Mouse (Mus musculus) ES-E14 (cell line): ENCODE measurements around the gene Bicral. TPM values are rescaled to one million over a fixed set of nuclear protein-coding genes. Genes with fewer than 3 reads are reported as not detected.

Experiments
- DNase-seq: peaks from one replicate; pipeline ENCODE4 v3.0.0-alpha.2; 2013; ENCODE audit warnings: low read depth, low spot score
- H3K27ac ChIP-seq: 2 replicates; pipeline ENCODE4 v1.5.1; 2012; ENCODE audit warnings: low read depth, mild to moderate bottlenecking, low read length, moderate library complexity, mixed read lengths; ENCODE audit not compliant: poor library complexity, insufficient read depth, severe bottlenecking
- H3K36me3 ChIP-seq: 2 replicates; pipeline ENCODE4 v1.6.1; 2012; ENCODE audit warnings: mild to moderate bottlenecking, low read length, moderate library complexity, mixed read lengths; ENCODE audit not compliant: control insufficient read depth, poor library complexity, insufficient read depth, severe bottlenecking
- H3K4me1 ChIP-seq, 2 experiments: fragments of 150-350 bp in 1 of 2; sonication (generic) in 1 of 2; 2 replicates each; pipeline ENCODE4 v1.6.1; 2012; ENCODE audit warnings: low read length in 2 of 2, mild to moderate bottlenecking in 1 of 2, mixed read lengths in 1 of 2; ENCODE audit not compliant: control insufficient read depth in 2 of 2, insufficient read depth in 2 of 2, poor library complexity in 1 of 2
- H3K4me3 ChIP-seq, 2 experiments: fragments of 150-350 bp in 1 of 2; sonication (generic) in 1 of 2; 2 replicates each; pipeline ENCODE4 v1.5.1; 2012; ENCODE audit warnings: low read length in 2 of 2, low read depth in 1 of 2, mild to moderate bottlenecking in 1 of 2, mixed read lengths in 1 of 2; ENCODE audit not compliant: insufficient read depth in 1 of 2, poor library complexity in 1 of 2, severe bottlenecking in 1 of 2
- H3K9ac ChIP-seq: 2 replicates; pipeline ENCODE4 v1.6.1; 2012; ENCODE audit warnings: low read depth, mild to moderate bottlenecking, low read length, mixed read lengths; ENCODE audit not compliant: poor library complexity, insufficient read depth, severe bottlenecking
- H3K9me3 ChIP-seq: fragments of 150-350 bp; sonication (generic); 2 replicates; pipeline ENCODE4 v1.6.1; 2012; ENCODE audit warnings: low read depth, mild to moderate bottlenecking, low read length; ENCODE audit not compliant: control insufficient read depth, insufficient read depth
- CHD2 ChIP-seq: IDR thresholded peaks from 2 replicates; pipeline ENCODE4 v1.6.1; 2014; ENCODE audit warnings: mild to moderate bottlenecking, low read depth, low read length, inconsistent platforms
- HCFC1 ChIP-seq: IDR thresholded peaks from 2 replicates; pipeline ENCODE4 v1.6.1; 2012; ENCODE audit warnings: low read length, inconsistent platforms, borderline replicate concordance; ENCODE audit not compliant: insufficient read depth
- MAFK ChIP-seq: IDR thresholded peaks from 2 replicates; pipeline ENCODE4 v1.6.1; 2014; ENCODE audit warnings: mild to moderate bottlenecking, low read depth, low read length, inconsistent platforms; ENCODE audit not compliant: insufficient read depth
- ZC3H11A ChIP-seq: IDR thresholded peaks from 2 replicates; pipeline ENCODE4 v1.6.1; 2012; ENCODE audit warnings: low read depth, mild to moderate bottlenecking, inconsistent platforms, low read length, borderline replicate concordance
- ZNF384 ChIP-seq: IDR thresholded peaks from 2 replicates; pipeline ENCODE4 v1.6.1; 2012; ENCODE audit warnings: low read depth, low read length, inconsistent platforms
- in situ Hi-C, 2 experiments: fragments of 600-800 bp; cut with MboI; formaldehyde crosslinking; loops; one replicate each; pipeline ENCODE4 v1.15.1; 2025; ENCODE audit warnings: low sequenced_read_pairs in 2 of 2, inconsistent platforms in 1 of 2; ENCODE audit not compliant: unreplicated experiment in 2 of 2
- total RNA-seq: library from RNA; depleted of rRNA; stranded (reverse); fragments of 300-350 nt; gene quantifications from 2 replicates; pipeline ENCODE4 v1.2.3, GENCODE M21; 2012; rRNA removed

Bicral gene
- total RNA-seq, 1 experiment = 20.2 TPM

GRCm38 (mm10) chr17:46750580-46750979 is 107.7 kb downstream of the Bicral start:
- Histone ChIP-seq H3K4me3 (peak overlapping the region; percentile 76 to 91; a peak in 3 of 4 replicates), H3K27ac (no peak overlapping the region), H3K9ac (peak overlapping the region; percentile 87; the same call in 1 of the 2 replicates), H3K36me3 (peaks cover 3% of the 10 kb centered on the region; the same call in 1 of the 2 replicates), H3K4me1 (peaks cover 0 to 3% of the 10 kb centered on the region in 2 experiments; a peak in 1 of 4 replicates), H3K9me3 (no peaks in the 10 kb centered on the region)
- TF ChIP-seq HCFC1 = no peak
- TF ChIP-seq MAFK = no peak
- TF ChIP-seq ZNF384 = no peak
- no peak for TF ChIP-seq CHD2
- TF ChIP-seq ZC3H11A = no peak
- in situ Hi-C loops = no loop called here
- DNase-seq = no peak

- Histone ChIP-seq H3K9me3 (no peaks in the 10 kb centered on the region), H3K36me3 (peaks cover 7% of the 10 kb centered on the region; the same call in 1 of the 2 replicates), H3K4me1 (peaks cover 0 to 3% of the 10 kb centered on the region in 2 experiments; a peak in 1 of 4 replicates), H3K9ac (0 out of 2 replicates have a peak overlapping the region, but pooled peaks have one; percentile 29), H3K4me3 (no peak overlapping the region), H3K27ac (0 out of 2 replicates have a peak overlapping the region, but pooled peaks have one; percentile 37)
- no peak for DNase-seq
- no peak for TF ChIP-seq HCFC1
- TF ChIP-seq CHD2 = no peak
- TF ChIP-seq ZNF384 = no peak
- no peak for TF ChIP-seq ZC3H11A
- no peak for TF ChIP-seq MAFK
- in situ Hi-C loops = no loop called here
These were observed 109.0 kb downstream of the Bicral start for GRCm38 (mm10) chr17:46749282-46749681.

Other genes with a start within 250 kb of the Bicral start
- gene Ptk7, start 229.0 kb downstream of the Bicral start, total RNA-seq = 200 and 384 TPM in 2 replicates
- gene Klc4, start 212.5 kb downstream of the Bicral start, total RNA-seq = 17.8 and 20.7 TPM in 2 replicates
- gene Mrpl2, start 212.3 kb downstream of the Bicral start, total RNA-seq = 205 and 261 TPM in 2 replicates
- 88.5 and 96.1 TPM in 2 replicates for gene Cul7, start 208.1 kb downstream of the Bicral start, total RNA-seq
- gene Rrp36, start 184.1 kb downstream of the Bicral start, total RNA-seq = 44.5 and 57.0 TPM in 2 replicates
- 72.9 and 77.5 TPM in 2 replicates for gene Mea1, start 179.7 kb downstream of the Bicral start, total RNA-seq
- gene Klhdc3, start 177.6 kb downstream of the Bicral start, total RNA-seq = 65.1 and 73.0 TPM in 2 replicates
- gene Ppp2r5d, start 153.4 kb downstream of the Bicral start, total RNA-seq = 70.6 and 73.0 TPM in 2 replicates
- gene Pex6, start 147.0 kb downstream of the Bicral start, total RNA-seq = 17.8 and 22.2 TPM in 2 replicates
- 1.2 and 4.3 TPM in 2 replicates for gene Gnmt, start 129.3 kb downstream of the Bicral start, total RNA-seq
- gene Cnpy3, start 106.3 kb downstream of the Bicral start, total RNA-seq = 69.7 and 122 TPM in 2 replicates
- 1.8 and 2.2 TPM in 2 replicates for gene Ptcra, start 94.8 kb downstream of the Bicral start, total RNA-seq
- 19.5 and 21.4 TPM in 2 replicates for gene 2310039H08Rik, start 85.8 kb downstream of the Bicral start, total RNA-seq
- 132 and 179 TPM in 2 replicates for gene Rpl7l1, start 75.8 kb downstream of the Bicral start, total RNA-seq
- 20.5 and 30.0 TPM in 2 replicates for gene Tbcc, start 32.2 kb upstream of the Bicral start, total RNA-seq
- gene Prph2, start 52.0 kb upstream of the Bicral start, total RNA-seq = 0.18 and 0.48 TPM in 2 replicates
- gene Ubr2, start 152.1 kb upstream of the Bicral start, total RNA-seq = 30.8 and 33.6 TPM in 2 replicates